Comparison of ENCODE assay signal across 14 mouse cellular contexts in the genomic region with DNA sequence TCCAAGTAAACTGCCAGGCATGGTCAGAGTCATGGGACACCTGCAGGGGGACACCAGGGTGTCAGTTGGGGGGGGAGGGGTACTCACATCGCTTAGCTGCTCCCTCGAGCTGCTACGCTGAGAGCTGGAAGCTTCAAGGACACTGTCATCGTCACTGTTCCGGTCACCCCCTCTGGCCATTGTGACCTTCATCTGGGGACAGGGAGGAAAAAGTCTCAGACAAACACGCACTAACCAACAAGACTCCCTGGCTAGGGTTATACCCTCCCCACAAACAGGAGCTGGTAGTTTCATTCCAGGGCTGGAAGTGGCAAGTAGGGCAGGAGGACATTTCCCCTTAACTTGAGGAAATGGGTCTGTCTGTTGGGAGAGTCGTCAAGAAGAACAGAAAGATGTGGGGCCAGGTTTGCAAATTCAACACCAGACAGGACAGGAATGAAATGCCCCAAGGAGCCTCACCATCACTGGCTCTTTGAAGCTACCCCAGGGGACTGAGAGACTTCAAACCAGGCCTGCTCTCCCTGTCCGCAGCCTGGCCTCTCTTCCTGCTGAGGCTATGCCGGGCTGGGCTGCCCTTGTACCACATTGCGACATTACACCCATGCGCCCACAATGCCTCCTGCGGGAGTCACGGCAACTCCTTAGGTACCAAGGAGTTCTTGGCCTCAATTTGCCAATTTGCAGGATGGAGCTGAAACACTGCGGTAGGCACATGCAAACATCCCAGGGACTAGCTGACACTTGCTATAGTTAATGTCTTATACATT. TPM values are rescaled to one million over a fixed set of nuclear protein-coding genes. Genes with fewer than 3 reads are reported as not detected.
DNase-seq lines count a peak whose midpoint lies in the region; ATAC-seq and TF ChIP-seq lines count a peak whose summit lies in the region.
"Had no signal": no experiment of that assay in that cellular context is flagged by ENCODE, and none has a peak within 500 bp of the region (broad histone marks: within the 10 kb centered on the region; RNA-seq: fewer than 3 reads in every experiment).

No protein-coding gene starts in this region.

- peaks cover 66% of the 10 kb centered on the region for H3K4me1 ChIP-seq in forebrain, embryonic 10.5 days
- H3K4me1 ChIP-seq in forebrain, postnatal 0 days (ENCODE audit: insufficient read depth): peaks cover 17% of the 10 kb centered on the region
- peaks cover 34% of the 10 kb centered on the region for H3K4me1 ChIP-seq in midbrain, embryonic 11.5 days (ENCODE audit: control insufficient read depth, insufficient read depth, low read length)
- H3K4me1 ChIP-seq in midbrain, postnatal 0 days (ENCODE audit: insufficient read depth, low read length): peaks cover 17% of the 10 kb centered on the region; the same call in 1 of the 2 replicates
- H3K4me1 ChIP-seq in hindbrain, embryonic 10.5 days (replicated peaks): peaks cover 39% of the 10 kb centered on the region
- H3K4me1 ChIP-seq in olfactory bulb, adult 2 months (ENCODE audit: control insufficient read depth, insufficient read depth, low read length): peaks cover 55% of the 10 kb centered on the region

- no peak overlapping the region for H3K4me3 ChIP-seq in forebrain, embryonic 10.5 days
- no peak overlapping the region for H3K4me3 ChIP-seq in forebrain, postnatal 0 days (ENCODE audit: low read depth, low read length)
- no peak overlapping the region for H3K4me3 ChIP-seq in midbrain, embryonic 11.5 days (ENCODE audit: low read depth, low read length)
- H3K4me3 ChIP-seq in midbrain, postnatal 0 days (ENCODE audit: low read depth, low read length): no peak overlapping the region
- H3K4me3 ChIP-seq in hindbrain, embryonic 10.5 days: no peak overlapping the region
- no peak overlapping the region for H3K4me3 ChIP-seq in olfactory bulb, adult 2 months (ENCODE audit: insufficient read depth, low read depth, low read length)
- H3K4me3 ChIP-seq: liver, embryonic 12.5 days; myocyte had no signal

- no peak overlapping the region for H3K4me2 ChIP-seq in forebrain, postnatal 0 days (ENCODE audit: low read depth)
- H3K4me2 ChIP-seq in midbrain, embryonic 11.5 days: no peak overlapping the region
- no peak overlapping the region for H3K4me2 ChIP-seq in midbrain, postnatal 0 days (ENCODE audit: low read depth, low read length, poor library complexity, severe bottlenecking)
- H3K4me2 ChIP-seq: liver, embryonic 12.5 days had no signal

- H3K9ac ChIP-seq in forebrain, postnatal 0 days: no peak overlapping the region
- H3K9ac ChIP-seq in midbrain, embryonic 11.5 days (ENCODE audit: low read length): no peak overlapping the region
- H3K9ac ChIP-seq in midbrain, postnatal 0 days (replicated peaks; ENCODE audit: low read length, poor library complexity, severe bottlenecking): no peak overlapping the region
- H3K9ac ChIP-seq: liver, embryonic 12.5 days had no signal

- H3K27me3 ChIP-seq in forebrain, embryonic 10.5 days (ENCODE audit: poor library complexity, severe bottlenecking): peaks cover 37% of the 10 kb centered on the region
- H3K27me3 ChIP-seq in forebrain, postnatal 0 days (ENCODE audit: insufficient read depth, low read length): no peaks in the 10 kb centered on the region
- no peaks in the 10 kb centered on the region; the same call in 1 of the 2 replicates for H3K27me3 ChIP-seq in midbrain, embryonic 11.5 days (ENCODE audit: control insufficient read depth, insufficient read depth, low read length)
- no peaks in the 10 kb centered on the region for H3K27me3 ChIP-seq in midbrain, postnatal 0 days (ENCODE audit: insufficient read depth, low read length)
- H3K27me3 ChIP-seq in hindbrain, embryonic 10.5 days (ENCODE audit: insufficient read depth, poor library complexity, severe bottlenecking): peaks cover 4% of the 10 kb centered on the region; the same call in 1 of the 2 replicates
- H3K27me3 ChIP-seq: liver, embryonic 12.5 days had no signal

- no peak for ATAC-seq in forebrain, postnatal 0 days
- ATAC-seq in midbrain, embryonic 11.5 days (ENCODE audit: low FRiP score): no peak
- no peak for ATAC-seq in midbrain, postnatal 0 days (ENCODE audit: low FRiP score)
- ATAC-seq: liver, embryonic 12.5 days had no signal

- H3K36me3 ChIP-seq in forebrain, embryonic 10.5 days (replicated peaks): peaks cover 15% of the 10 kb centered on the region
- H3K36me3 ChIP-seq in forebrain, postnatal 0 days (ENCODE audit: insufficient read depth): peaks cover 13% of the 10 kb centered on the region; the same call in 1 of the 2 replicates
- H3K36me3 ChIP-seq in midbrain, embryonic 11.5 days (ENCODE audit: control insufficient read depth, insufficient read depth, low read length): no peaks in the 10 kb centered on the region; the same call in 1 of the 2 replicates
- H3K36me3 ChIP-seq in midbrain, postnatal 0 days (ENCODE audit: insufficient read depth, low read length): 0 out of 2 replicates have a peak, but pooled peaks cover 5% of the 10 kb centered on the region
- peaks cover 10% of the 10 kb centered on the region; the same call in 1 of the 2 replicates for H3K36me3 ChIP-seq in hindbrain, embryonic 10.5 days

- TF ChIP-seq CTCF in forebrain, postnatal 0 days (IDR thresholded peaks at IDR 0.05; ENCODE audit: low read depth): no peak
- TF ChIP-seq CTCF in midbrain, postnatal 0 days (IDR thresholded peaks at IDR 0.05): no peak
- no peak for TF ChIP-seq CTCF in olfactory bulb, adult 2 months (IDR thresholded peaks at IDR 0.05; ENCODE audit: insufficient read depth, low read depth, low read length)

- no peak for DNase-seq in forebrain, embryonic 10.5 days (ENCODE audit: extremely low spot score, low spot score)
- no peak for DNase-seq in forebrain, postnatal 0 days
- DNase-seq in midbrain, embryonic 11.5 days (ENCODE audit: low spot score, missing footprints): peak; percentile 79
- no peak for DNase-seq in midbrain, postnatal 0 days (ENCODE audit: low spot score)
- DNase-seq in hindbrain, embryonic 10.5 days (ENCODE audit: low spot score): no peak
- no peak for DNase-seq in left cerebral cortex, adult 18-20 months (ENCODE audit: low spot score in 2 of 2)
- DNase-seq in lung, adult 18-20 months: no peak
- DNase-seq: gastrocnemius, postnatal 25 days; lung, postnatal 36 days; thymus, postnatal 14 days had no signal

- no peak for TF ChIP-seq POLR2A in olfactory bulb, adult 2 months (IDR thresholded peaks at IDR 0.05; ENCODE audit: insufficient read depth, low read depth, low read length)

- 51% methylated on average over 14 of the region's 14 CpGs for WGBS in forebrain, embryonic 10.5 days
- 58% methylated on average over 14 of the region's 14 CpGs for WGBS in forebrain, postnatal 0 days
- WGBS in midbrain, embryonic 11.5 days: 51% methylated on average over 14 of the region's 14 CpGs
- 57% methylated on average over 14 of the region's 14 CpGs for WGBS in midbrain, postnatal 0 days
- WGBS in hindbrain, embryonic 10.5 days: 47% methylated on average over 14 of the region's 14 CpGs
- WGBS in olfactory bulb, adult 2 months: 63% methylated on average over 14 of the region's 14 CpGs

- H3K27ac ChIP-seq in forebrain, embryonic 10.5 days: peak overlapping the region; percentile 80
- H3K27ac ChIP-seq in forebrain, postnatal 0 days (ENCODE audit: low read depth, low read length): no peak overlapping the region
- H3K27ac ChIP-seq in midbrain, embryonic 11.5 days (ENCODE audit: low read depth, low read length): 0 out of 2 replicates have a peak overlapping the region, but pooled peaks have one; percentile 80
- H3K27ac ChIP-seq in midbrain, postnatal 0 days (ENCODE audit: low read depth, low read length): no peak overlapping the region
- peak overlapping the region; percentile 85 for H3K27ac ChIP-seq in hindbrain, embryonic 10.5 days
- H3K27ac ChIP-seq in olfactory bulb, adult 2 months (ENCODE audit: insufficient read depth, low read depth, low read length): peak overlapping the region; percentile 94
- H3K27ac ChIP-seq: liver, embryonic 12.5 days had no signal

- H3K9me3 ChIP-seq in forebrain, embryonic 10.5 days: no peaks in the 10 kb centered on the region
- H3K9me3 ChIP-seq in forebrain, postnatal 0 days (ENCODE audit: low read length): no peaks in the 10 kb centered on the region
- no peaks in the 10 kb centered on the region for H3K9me3 ChIP-seq in midbrain, embryonic 11.5 days (ENCODE audit: control insufficient read depth, low read length)
- no peaks in the 10 kb centered on the region for H3K9me3 ChIP-seq in midbrain, postnatal 0 days (ENCODE audit: low read length)
- H3K9me3 ChIP-seq in hindbrain, embryonic 10.5 days: no peaks in the 10 kb centered on the region
- H3K9me3 ChIP-seq: G1E; liver, embryonic 12.5 days had no signal

RNA-seq across cellular contexts. Expression of a gene that starts 30.4 kb away (rescaled TPM):
- 19.6 and 20.5 TPM in 2 replicates for polyA plus RNA-seq in forebrain, embryonic 10.5 days (2016; fragmentation: Nextera tagmentation; extraction: Ambion mirVana)
- 28.1 and 30.3 TPM in 2 replicates for total RNA-seq in forebrain, postnatal 0 days (2014; rRNA removed)
- polyA plus RNA-seq in forebrain, postnatal 0 days (2015; fragmentation: Nextera tagmentation; extraction: Ambion mirVana): 20.2 and 21.3 TPM in 2 replicates
- 11.3 and 14.9 TPM in 2 replicates for polyA plus RNA-seq in midbrain, embryonic 11.5 days (2014; fragmentation: Nextera tagmentation; extraction: Ambion mirVana)
- total RNA-seq in midbrain, postnatal 0 days (2014; rRNA removed): 32.8 and 36.2 TPM in 2 replicates
- 14.7 and 20.3 TPM in 2 replicates for polyA plus RNA-seq in midbrain, postnatal 0 days (2015; fragmentation: Nextera tagmentation; extraction: Ambion mirVana)
- 14.9 and 19.2 TPM in 2 replicates for polyA plus RNA-seq in hindbrain, embryonic 10.5 days (2016; fragmentation: Nextera tagmentation; extraction: Ambion mirVana)
- polyA plus RNA-seq in olfactory bulb, adult 2 months (2012; ENCODE audit: insufficient read depth, insufficient read length, low replicate concordance, missing spikeins): not detected in 2 replicates
- total RNA-seq in left cerebral cortex, adult 18-20 months (2021): 10 to 100 TPM; 73.8 to 80.7 TPM

Comparison
In these comparisons a context has a peak if more than half of its experiments do, and no peak if none do; other contexts are left out.
1. H3K27ac ChIP-seq: peak in forebrain, embryonic 10.5 days (single experiment), midbrain, embryonic 11.5 days (single experiment), hindbrain, embryonic 10.5 days (single experiment) and olfactory bulb, adult 2 months (single experiment); none in forebrain, postnatal 0 days (single experiment) and midbrain, postnatal 0 days (single experiment).
2. RNA of a gene that starts 30.4 kb away (polyA plus RNA-seq): 20.2 to 21.3 TPM in forebrain, postnatal 0 days, 19.6 to 20.5 TPM in forebrain, embryonic 10.5 days, 14.7 to 20.3 TPM in midbrain, postnatal 0 days, 14.9 to 19.2 TPM in hindbrain, embryonic 10.5 days and 11.3 to 14.9 TPM in midbrain, embryonic 11.5 days; not detected in olfactory bulb, adult 2 months; every median in the first group is over 10 times any median in the second.